Mouse (Mus musculus) small intestine, adult 2 months (tissue): ENCODE measurements around the gene Dgka. TPM values are rescaled to one million over a fixed set of nuclear protein-coding genes. Genes with fewer than 3 reads are reported as not detected.

Experiments used
- H3K27ac ChIP-seq: fragments of 200-500 bp; 2 replicates; pipeline ENCODE4 v1.5.1; 2012; ENCODE audit warnings: low read depth, low read length, control low read depth, inconsistent platforms; ENCODE audit not compliant: insufficient read depth
- H3K27me3 ChIP-seq: fragments of 200-500 bp; 2 replicates; pipeline ENCODE4 v1.6.1; 2012; ENCODE audit warnings: mild to moderate bottlenecking, moderate library complexity, low read length, inconsistent platforms; ENCODE audit not compliant: control insufficient read depth, insufficient read depth
- H3K36me3 ChIP-seq: fragments of 200-500 bp; 2 replicates; pipeline ENCODE4 v1.6.1; 2012; ENCODE audit warnings: mild to moderate bottlenecking, low read length, control low read depth, inconsistent platforms; ENCODE audit not compliant: control insufficient read depth, insufficient read depth
- H3K4me1 ChIP-seq: fragments of 200-500 bp; 2 replicates; pipeline ENCODE4 v1.6.1; 2012; ENCODE audit warnings: low read length, inconsistent platforms, mixed read lengths; ENCODE audit not compliant: control insufficient read depth, insufficient read depth, insufficient read length
- H3K4me3 ChIP-seq: fragments of 200-500 bp; 2 replicates; pipeline ENCODE4 v1.5.1; 2012; ENCODE audit warnings: low read depth, mild to moderate bottlenecking, control low read depth, inconsistent platforms, low read length, moderate library complexity
- CTCF ChIP-seq: fragments of 200-500 bp; IDR thresholded peaks from 2 replicates; pipeline ENCODE4 v1.5.1; 2012; ENCODE audit warnings: low read depth, mild to moderate bottlenecking, control low read depth, inconsistent platforms, low read length, moderate library complexity, mixed read lengths; ENCODE audit not compliant: insufficient replicate concordance, insufficient read length; ENCODE audit errors: extremely low read depth
- POLR2A ChIP-seq: fragments of 200-500 bp; IDR thresholded peaks from 2 replicates; pipeline ENCODE4 v1.6.1; 2012; ENCODE audit warnings: low read depth, mild to moderate bottlenecking, control low read depth, inconsistent platforms, low read length, moderate library complexity
- WGBS: fragments of 180-500 bp; shearing (Covaris S2); methylation state at CpG from one replicate; pipeline ENCODE4 v1.1.7; 2018; 5-methylcytosine and 5-hydroxymethylcytosine counted together
- polyA plus RNA-seq: library from polyadenylated mRNA; depleted of rRNA; stranded (reverse); fragments of >200 nt; gene quantifications from 2 replicates; pipeline ENCODE4 v1.2.3, GENCODE M21; 2012

The Dgka gene
- polyA plus RNA-seq, 1 experiment, result 101 TPM

DNA sequence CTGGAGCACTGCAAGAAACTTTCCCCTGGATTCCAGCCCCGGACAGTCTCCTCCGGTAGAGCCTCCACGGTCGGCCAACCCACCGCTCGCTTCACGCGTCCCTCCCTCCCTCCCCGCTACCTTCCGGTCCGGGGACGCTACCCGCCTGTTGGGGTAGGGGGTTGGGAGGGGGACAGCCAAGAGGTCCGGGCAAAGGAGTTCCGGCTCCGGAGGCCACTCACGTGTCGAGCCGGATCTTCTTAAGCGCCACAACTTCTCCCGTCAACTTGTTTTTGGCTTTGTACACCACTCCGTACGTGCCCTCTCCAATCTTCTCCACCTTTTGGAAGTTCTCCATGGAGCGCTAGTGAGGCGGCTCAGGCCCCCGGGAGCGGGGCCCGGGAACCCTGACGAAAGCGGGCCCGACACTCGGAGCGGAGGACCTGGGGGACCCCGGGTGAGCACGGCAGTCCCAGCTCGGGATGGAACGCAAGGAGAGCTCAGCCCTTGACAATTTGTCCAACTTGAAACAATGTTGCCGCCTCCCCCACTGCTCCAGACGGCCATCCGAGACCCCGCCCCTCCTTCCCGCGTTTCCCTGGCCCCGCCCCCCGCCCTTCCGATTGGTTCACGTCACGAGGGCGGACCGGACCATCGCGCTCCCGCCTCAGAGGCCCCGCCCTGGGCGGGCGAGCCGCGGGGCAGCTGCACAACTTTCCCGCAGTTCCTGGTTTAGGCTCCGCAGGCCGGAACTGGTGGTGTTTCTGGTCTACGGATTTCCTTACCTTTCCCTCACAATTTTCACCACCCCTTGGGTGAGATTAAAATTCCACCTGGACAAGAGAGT is 40.0 kb downstream of the Dgka start, which contains the start of gene Cdk2:
TSS of gene Cdk2 (minus strand) at position 541 of the 826 bp plus-strand sequence.
- H3K4me3 ChIP-seq, result peak within 1 kb of the TSS; percentile 99
- peak within 1 kb of the TSS; percentile 82 for H3K27ac ChIP-seq
- H3K36me3 ChIP-seq, result 0 out of 2 replicates have a peak, but pooled peaks cover 1% of the 10 kb centered on the region
- WGBS, result under 1% methylated on average over 60 of the region's 62 CpGs
- H3K4me1 ChIP-seq, result peaks cover 3% of the 10 kb centered on the region; the same call in 1 of the 2 replicates
- no peak for TF ChIP-seq CTCF
- TF ChIP-seq POLR2A, result peak; percentile 93
- H3K27me3 ChIP-seq, result no peaks in the 10 kb centered on the region

GRCm38 (mm10) chr10:128703895-128704294 is 40.8 kb downstream of the Dgka start, which contains the start of gene Pmel:
Gene Pmel (plus strand): TSS chr10:128704195.
- Histone ChIP-seq H3K27ac (peak within 1 kb of the TSS; percentile 82), H3K4me1 (peaks cover 3% of the 10 kb centered on the region; the same call in 1 of the 2 replicates), H3K36me3 (0 out of 2 replicates have a peak, but pooled peaks cover 1% of the 10 kb centered on the region), H3K4me3 (peak within 1 kb of the TSS; percentile 99), H3K27me3 (no peaks in the 10 kb centered on the region)
- TF ChIP-seq POLR2A, result no peak
- no peak for TF ChIP-seq CTCF
- 19% methylated on average over 4 of the region's 4 CpGs for WGBS

- Histone ChIP-seq H3K4me1 (peaks cover 6% of the 10 kb centered on the region; the same call in 1 of the 2 replicates), H3K27ac (no peak overlapping the region), H3K36me3 (0 out of 2 replicates have a peak, but pooled peaks cover 1% of the 10 kb centered on the region), H3K4me3 (no peak overlapping the region), H3K27me3 (no peaks in the 10 kb centered on the region)
- WGBS, result 42% methylated on average over 6 of the region's 6 CpGs
- TF ChIP-seq CTCF, result no peak
- TF ChIP-seq POLR2A, result no peak
Observed at GRCm38 (mm10) chr10:128702328-128703007, 42.2 kb downstream of the Dgka start.

- Histone ChIP-seq H3K27ac (no peak overlapping the region), H3K27me3 (no peaks in the 10 kb centered on the region), H3K4me3 (no peak overlapping the region), H3K4me1 (peaks cover 10% of the 10 kb centered on the region; the same call in 1 of the 2 replicates), H3K36me3 (0 out of 2 replicates have a peak, but pooled peaks cover 1% of the 10 kb centered on the region)
- 95% methylated on average over 5 of the region's 5 CpGs for WGBS
- no peak for TF ChIP-seq POLR2A
- TF ChIP-seq CTCF, result no peak
Observed at GRCm38 (mm10) chr10:128700712-128701111, 43.9 kb downstream of the Dgka start.

DNA sequence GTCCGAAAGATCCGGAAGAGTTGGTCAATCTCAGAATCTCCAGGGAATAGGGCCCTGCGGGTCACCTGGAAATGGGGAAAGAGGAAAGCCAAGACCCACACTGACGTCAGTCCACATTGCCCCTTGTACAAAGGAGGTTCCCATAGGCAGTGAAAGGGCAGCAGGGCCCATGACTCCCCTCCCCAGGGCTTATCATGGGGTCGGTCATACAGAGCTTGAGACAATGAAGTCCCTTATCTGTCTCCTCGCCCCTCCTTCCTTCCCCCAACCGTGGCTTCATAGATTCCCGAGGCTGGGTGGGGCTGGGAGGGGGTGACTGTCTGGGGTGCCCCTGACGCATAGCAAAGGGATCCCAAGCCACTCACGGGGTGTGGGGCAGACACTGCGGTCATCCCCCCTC is 45.0 kb downstream of the Dgka start:
- 49% methylated on average over 11 of the region's 11 CpGs for WGBS
- 0 out of 2 replicates have a peak, but pooled peaks cover 1% of the 10 kb centered on the region for H3K36me3 ChIP-seq
- H3K4me3 ChIP-seq, result no peak overlapping the region
- TF ChIP-seq CTCF (no peak), POLR2A (no peak)
- no peak overlapping the region; the same call in 1 of the 2 replicates for H3K27ac ChIP-seq
- H3K27me3 ChIP-seq, result no peaks in the 10 kb centered on the region
- H3K4me1 ChIP-seq, result peaks cover 7% of the 10 kb centered on the region; the same call in 1 of the 2 replicates

DNA sequence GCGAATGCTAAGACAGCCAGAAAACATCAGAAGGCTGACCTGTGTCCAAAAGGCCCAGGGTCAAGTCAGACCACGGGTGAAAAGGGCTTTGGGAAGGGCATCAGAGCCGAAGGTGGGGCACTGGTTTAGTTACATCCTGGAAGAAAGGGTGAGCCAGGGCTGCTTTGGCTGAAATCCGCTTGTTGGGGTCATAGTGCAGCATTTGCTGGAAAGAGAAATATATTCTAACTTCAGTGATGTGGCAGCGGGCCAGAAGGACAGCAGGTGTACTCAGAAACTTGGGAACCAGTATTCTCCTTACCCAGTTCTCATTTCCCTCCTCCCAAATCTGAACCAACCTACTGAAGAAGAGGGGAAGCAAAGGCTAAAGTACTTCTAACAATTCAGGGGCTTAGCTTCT is 45.6 kb downstream of the Dgka start:
- Histone ChIP-seq H3K27ac (peak overlapping the region; percentile 56), H3K4me1 (peaks cover 7% of the 10 kb centered on the region; the same call in 1 of the 2 replicates), H3K4me3 (no peak overlapping the region), H3K27me3 (no peaks in the 10 kb centered on the region), H3K36me3 (0 out of 2 replicates have a peak, but pooled peaks cover 1% of the 10 kb centered on the region)
- no peak for TF ChIP-seq CTCF
- TF ChIP-seq POLR2A, result no peak
- WGBS, result 32% methylated on average over 5 of the region's 5 CpGs

GRCm38 (mm10) chr10:128697072-128697725 is 47.5 kb downstream of the Dgka start:
- Histone ChIP-seq H3K27ac (no peak overlapping the region), H3K36me3 (0 out of 2 replicates have a peak, but pooled peaks cover 1% of the 10 kb centered on the region), H3K4me1 (peaks cover 7% of the 10 kb centered on the region; the same call in 1 of the 2 replicates), H3K4me3 (no peak overlapping the region), H3K27me3 (no peaks in the 10 kb centered on the region)
- 86% methylated on average over 6 of the region's 6 CpGs for WGBS
- TF ChIP-seq CTCF, result no peak
- no peak for TF ChIP-seq POLR2A
